Mouse (Mus musculus) telencephalon, adult 2 months (tissue): ENCODE results near the gene Kxd1.
"Not testable (repeated sequence)": the region's sequence is repeated elsewhere in the genome, so short reads cannot be mapped to it uniquely, and the experiment has no call there.

Experiments used
- DNase-seq: peaks from one replicate; pipeline ENCODE4 v3.0.0-alpha.2; 2011; ENCODE audit warnings: low read depth, low spot score

Gene Kxd1

GRCm38 (mm10) chr8:70513441-70513840 lies 14.3 kb downstream of the Kxd1 start:
- no peak for DNase-seq

GRCm38 (mm10) chr8:70512253-70512903 lies 15.4 kb downstream of the Kxd1 start:
- DNase-seq = no peak

DNA sequence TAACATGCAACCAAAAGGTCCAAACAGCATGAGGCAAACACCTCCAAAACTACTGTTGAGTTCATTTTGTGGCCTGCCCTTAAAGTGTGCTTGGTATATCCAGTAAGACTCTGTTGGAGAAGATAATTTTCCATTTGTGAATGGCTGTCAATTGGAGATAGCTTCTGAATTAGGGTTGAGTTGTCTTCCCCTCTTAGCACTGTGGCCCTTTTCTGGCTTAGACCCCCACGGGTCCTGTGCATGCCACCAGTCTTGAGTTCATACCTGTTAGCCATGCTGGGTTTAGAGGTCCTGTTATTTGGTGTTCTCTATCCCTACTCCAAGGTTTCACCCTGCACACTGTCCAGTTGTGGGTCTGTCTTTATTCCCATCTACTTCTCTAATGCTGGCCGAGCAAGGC lies 16.0 kb downstream of the Kxd1 start:
- no peak for DNase-seq

DNA sequence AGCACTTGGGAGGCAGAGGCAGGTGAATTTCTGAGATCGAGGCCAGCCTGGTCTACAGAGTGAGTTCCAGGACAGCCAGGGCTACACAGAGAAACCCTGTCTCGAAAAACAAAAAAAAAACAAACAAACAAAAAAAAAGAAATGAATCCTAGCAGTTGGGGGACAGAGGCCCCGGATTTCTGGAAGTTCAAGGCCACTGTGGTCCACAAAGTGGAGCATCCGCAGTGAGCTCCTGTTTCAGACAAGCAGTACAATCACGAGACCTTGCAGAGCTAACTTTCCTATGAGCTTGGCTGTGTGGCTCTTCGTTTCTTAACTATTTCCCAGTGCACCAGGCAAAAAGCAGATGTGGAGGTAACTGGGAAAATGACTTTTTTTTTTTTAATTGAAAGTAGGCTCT lies 16.6 kb downstream of the Kxd1 start:
- DNase-seq = not testable (repeated sequence)

GRCm38 (mm10) chr8:70510228-70510915 lies 17.4 kb downstream of the Kxd1 start, which contains the start of gene Uba52:
TSS of gene Uba52 (minus strand) at chr8:70510801.
- DNase-seq = peak; percentile 95

DNA sequence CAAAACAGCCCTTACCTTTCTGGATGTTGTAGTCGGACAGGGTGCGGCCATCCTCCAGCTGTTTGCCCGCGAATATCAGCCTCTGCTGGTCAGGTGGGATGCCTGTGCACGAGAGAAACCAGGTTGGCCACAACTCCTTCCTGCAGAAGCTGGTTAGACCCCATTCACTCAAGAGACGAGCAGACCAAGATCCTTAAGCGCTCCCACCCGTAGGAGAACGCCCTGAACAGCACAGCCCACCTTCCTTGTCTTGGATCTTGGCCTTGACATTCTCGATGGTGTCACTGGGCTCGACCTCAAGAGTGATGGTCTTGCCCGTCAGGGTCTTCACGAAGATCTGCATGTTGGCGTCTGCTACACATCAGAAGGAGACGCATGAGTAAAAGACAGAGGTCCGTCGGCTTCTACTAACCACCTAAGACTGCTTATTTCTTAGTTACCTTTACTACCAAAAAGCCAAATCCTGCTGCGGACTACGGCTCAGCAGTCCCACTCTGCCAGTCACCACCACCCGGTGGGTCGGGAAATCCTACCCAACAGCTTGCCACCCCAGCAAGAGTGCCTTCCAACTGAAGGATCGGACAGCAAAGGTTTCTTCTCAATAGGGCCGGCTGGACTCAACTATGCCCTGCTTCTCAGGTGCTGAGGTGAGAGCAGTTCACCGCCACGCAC lies 18.3 kb downstream of the Kxd1 start:
- no peak for DNase-seq

- DNase-seq = no peak
Measured at GRCm38 (mm10) chr8:70507027-70507393, 20.7 kb downstream of the Kxd1 start.

GRCm38 (mm10) chr8:70506328-70507026 lies 21.3 kb downstream of the Kxd1 start, which contains the start of gene Rex1bd:
TSS of gene Rex1bd (minus strand) at chr8:70506752.
- DNase-seq = peak; percentile 90

DNA sequence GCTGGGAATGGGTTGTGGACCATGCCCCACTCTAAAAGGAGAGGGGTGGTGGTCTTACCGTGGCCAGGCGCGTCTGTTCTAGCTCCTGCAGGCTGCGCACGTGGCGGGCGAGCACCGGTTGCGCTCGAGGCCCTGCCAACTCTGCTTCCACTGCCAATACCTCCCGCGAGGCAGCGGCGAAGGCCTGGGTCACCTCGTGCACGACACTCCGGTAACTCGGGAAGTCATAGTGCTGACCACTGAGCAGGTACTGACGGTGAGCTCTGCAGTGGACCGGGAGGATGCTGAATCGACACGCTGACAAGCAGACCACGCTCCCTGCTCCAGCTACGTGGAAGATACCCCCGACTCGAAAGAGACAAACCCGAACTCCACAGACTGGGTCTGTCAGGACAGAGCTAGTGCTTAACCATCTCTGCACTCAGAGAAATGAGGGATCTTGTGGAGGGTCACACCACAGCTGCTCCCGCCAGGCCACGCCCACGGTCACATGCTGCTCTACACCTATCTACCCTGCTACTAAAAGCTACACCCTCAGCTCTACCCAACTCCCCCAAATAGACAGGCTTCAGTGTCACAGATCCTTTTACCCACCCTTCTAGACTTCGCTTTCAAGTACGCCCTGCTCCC lies 21.9 kb downstream of the Kxd1 start:
- no peak for DNase-seq

DNA sequence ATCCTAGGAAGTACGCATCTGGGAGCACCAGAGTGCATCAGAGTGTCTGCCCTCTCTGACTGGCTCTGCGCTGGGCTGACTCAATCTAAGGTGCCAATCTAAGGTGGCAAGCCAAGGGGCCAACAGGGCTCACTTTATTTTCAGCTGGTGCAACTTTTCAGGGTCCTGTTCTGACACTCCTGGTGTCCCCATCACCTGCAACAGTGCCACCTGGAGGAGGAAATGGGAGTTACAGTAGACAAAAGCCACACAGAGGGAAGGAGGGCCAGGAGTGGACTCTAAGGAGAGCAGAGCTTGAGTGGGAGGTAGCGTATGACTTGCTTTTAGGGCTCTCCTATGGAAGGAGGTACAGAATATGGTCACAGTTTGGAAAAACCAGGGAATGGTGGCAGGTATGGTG lies 22.9 kb downstream of the Kxd1 start:
- no peak for DNase-seq

DNA sequence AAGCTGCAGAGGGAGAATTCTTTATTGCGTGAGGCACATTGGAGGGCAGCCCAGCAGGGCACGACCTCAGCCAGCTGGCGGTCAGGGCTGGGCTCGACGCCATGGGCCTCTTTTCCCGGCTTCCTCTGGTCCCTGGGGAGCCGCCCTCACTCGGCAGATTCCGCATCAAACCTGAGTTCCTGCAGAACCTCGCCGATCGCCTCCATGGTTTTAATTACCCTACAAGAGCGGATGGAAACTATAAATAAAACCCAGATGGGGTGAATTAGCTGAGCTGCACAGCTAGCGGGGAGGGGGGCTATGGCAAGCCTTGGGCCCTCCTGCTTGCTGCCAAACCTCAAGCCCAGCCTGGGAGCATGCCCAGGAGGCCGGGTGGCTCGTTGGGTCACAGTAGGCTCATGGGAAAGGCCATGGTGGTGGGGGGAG lies 23.5 kb downstream of the Kxd1 start:
- no peak for DNase-seq

DNA sequence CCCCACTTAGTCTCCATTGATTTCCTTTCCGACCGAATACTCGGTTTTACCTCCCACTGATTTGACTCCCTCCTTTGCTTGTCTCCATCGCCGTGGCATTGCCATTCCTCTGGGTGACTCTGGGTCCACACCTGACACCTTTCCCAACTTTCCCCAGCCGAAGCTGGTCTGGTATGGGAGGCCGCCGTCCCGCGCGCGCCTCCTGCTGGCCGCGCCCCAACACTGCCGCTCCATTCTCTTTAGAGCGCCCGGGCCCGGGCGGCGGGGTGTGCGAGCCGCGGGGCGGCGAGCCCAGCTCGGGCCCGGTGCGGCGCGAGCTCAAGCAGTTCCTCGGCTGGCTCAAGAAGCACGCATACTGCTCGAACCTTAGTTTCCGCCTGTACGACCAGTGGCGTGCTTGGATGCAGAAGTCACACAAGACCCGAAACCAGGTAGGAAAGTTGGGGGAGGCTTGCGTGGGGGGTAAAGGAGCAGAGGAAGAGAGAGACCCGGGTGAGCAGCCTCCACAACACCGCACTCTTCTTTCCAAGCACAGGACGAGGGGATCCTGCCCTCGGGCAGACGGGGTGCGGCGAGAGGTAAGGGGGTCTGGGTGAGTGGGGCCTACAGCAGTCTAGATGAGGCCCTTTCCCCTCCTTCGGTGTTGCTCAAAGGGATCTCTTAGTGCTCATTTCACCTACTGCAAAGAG lies 24.6 kb downstream of the Kxd1 start:
- no peak for DNase-seq

GRCm38 (mm10) chr8:70502540-70502939 lies 25.2 kb downstream of the Kxd1 start:
- no peak for DNase-seq

DNA sequence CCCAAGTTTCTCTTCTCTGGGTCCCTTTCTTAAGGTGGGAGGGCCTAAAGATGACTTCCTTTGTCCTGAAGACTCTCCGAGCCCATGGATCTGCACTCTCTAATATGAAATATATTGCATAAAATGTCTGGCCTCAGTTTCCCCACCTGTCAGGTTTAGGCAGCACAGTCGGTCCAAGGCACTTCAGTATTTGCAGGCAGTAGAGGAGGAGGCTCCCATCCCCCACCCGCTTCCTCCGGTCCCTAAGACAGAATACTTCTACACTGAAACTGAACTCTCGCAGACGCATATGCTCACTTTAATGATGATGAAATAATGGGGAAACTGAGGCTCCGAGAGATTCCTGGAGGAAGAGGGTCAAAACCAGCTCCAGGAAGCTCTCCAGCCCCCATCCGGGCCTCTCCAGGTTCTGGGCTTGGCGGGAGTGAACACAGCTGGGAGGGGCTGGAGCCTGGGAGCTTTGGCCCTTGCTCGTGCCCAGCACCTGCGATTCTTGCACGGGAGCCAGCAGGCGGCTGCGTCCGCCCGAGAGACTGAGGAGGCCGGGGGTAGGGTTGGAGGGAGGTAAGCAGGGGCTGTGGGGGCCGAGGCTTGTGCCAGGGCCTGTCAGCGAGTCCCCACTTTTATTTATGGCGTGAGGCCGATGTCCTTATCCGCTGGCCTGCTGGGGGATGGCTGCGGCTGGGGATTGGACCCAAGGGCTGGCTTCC lies 25.8 kb downstream of the Kxd1 start:
- no peak for DNase-seq

GRCm38 (mm10) chr8:70500386-70501301 lies 27.1 kb downstream of the Kxd1 start:
- DNase-seq = no peak

GRCm38 (mm10) chr8:70495771-70496062 lies 32.0 kb downstream of the Kxd1 start:
- DNase-seq = no peak

GRCm38 (mm10) chr8:70495001-70495770 lies 32.6 kb downstream of the Kxd1 start:
- DNase-seq = no peak

- no peak for DNase-seq
Measured at GRCm38 (mm10) chr8:70494416-70494945, 33.3 kb downstream of the Kxd1 start.
